Mouse (Mus musculus): ENCODE data around the gene Orm2. TPM values are rescaled to one million over a fixed set of nuclear protein-coding genes. Genes with fewer than 3 reads are reported as not detected.

Orm2 gene
- total and polyA plus RNA-seq, 2 experiments, result 55.0 to 66.8 TPM

- DNase-seq (ENCODE audit: extremely low read depth, low read depth, low spot score), result no peak
- no peak overlapping the region for H3K27ac ChIP-seq (replicated peaks; ENCODE audit: insufficient read depth, low read depth, low read length)
- no peaks in the 10 kb centered on the region for H3K36me3 ChIP-seq (ENCODE audit: control insufficient read depth, insufficient read depth, low read length)
- WGBS, result 12% methylated on average over 8 of the region's 8 CpGs
- H3K4me3 ChIP-seq (ENCODE audit: insufficient read depth, low read depth, low read length), result no peak overlapping the region
- no peaks in the 10 kb centered on the region for H3K27me3 ChIP-seq (ENCODE audit: control insufficient read depth, insufficient read depth, low read length)
- no peaks in the 10 kb centered on the region for H3K4me1 ChIP-seq (ENCODE audit: control insufficient read depth, insufficient read depth, low read length)
- no peak overlapping the region for H3K9ac ChIP-seq (ENCODE audit: low read depth, low read length)
- no peaks in the 10 kb centered on the region for H3K79me2 ChIP-seq (ENCODE audit: control insufficient read depth, insufficient read depth, low read length)
- TF ChIP-seq POLR2A (IDR thresholded peaks at IDR 0.05; ENCODE audit: extremely low read depth, insufficient read depth, low read length), result no peak
- TF ChIP-seq CTCF (IDR thresholded peaks at IDR 0.05; ENCODE audit: low read depth, low read length), result peak; percentile 71
Observed at GRCm38 (mm10) chr4:63408649-63409048, 46.4 kb downstream of the Orm2 start.

GRCm38 (mm10) chr4:63409317-63409907, 47.2 kb downstream of the Orm2 start:
- no peaks in the 10 kb centered on the region for H3K79me2 ChIP-seq (ENCODE audit: control insufficient read depth, insufficient read depth, low read length)
- WGBS, result 5% methylated on average over 18 of the region's 18 CpGs
- TF ChIP-seq CTCF (IDR thresholded peaks at IDR 0.05; ENCODE audit: low read depth, low read length) (no peak), POLR2A (IDR thresholded peaks at IDR 0.05; ENCODE audit: extremely low read depth, insufficient read depth, low read length) (no peak)
- no peaks in the 10 kb centered on the region for H3K27me3 ChIP-seq (ENCODE audit: control insufficient read depth, insufficient read depth, low read length)
- peak overlapping the region; percentile 57 for H3K4me3 ChIP-seq (ENCODE audit: insufficient read depth, low read depth, low read length)
- no peak overlapping the region for H3K27ac ChIP-seq (replicated peaks; ENCODE audit: insufficient read depth, low read depth, low read length)
- no peak for DNase-seq (ENCODE audit: extremely low read depth, low read depth, low spot score)
- no peak overlapping the region for H3K9ac ChIP-seq (ENCODE audit: low read depth, low read length)
- no peaks in the 10 kb centered on the region for H3K4me1 ChIP-seq (ENCODE audit: control insufficient read depth, insufficient read depth, low read length)
- H3K36me3 ChIP-seq (ENCODE audit: control insufficient read depth, insufficient read depth, low read length), result no peaks in the 10 kb centered on the region

GRCm38 (mm10) chr4:63409908-63410582, 47.8 kb downstream of the Orm2 start:
- no peaks in the 10 kb centered on the region for H3K4me1 ChIP-seq (ENCODE audit: control insufficient read depth, insufficient read depth, low read length)
- DNase-seq (ENCODE audit: extremely low read depth, low read depth, low spot score), result no peak
- 2% methylated on average over 39 of the region's 39 CpGs for WGBS
- peak overlapping the region; percentile 18 for H3K9ac ChIP-seq (ENCODE audit: low read depth, low read length)
- peak overlapping the region; percentile 68 for H3K4me3 ChIP-seq (ENCODE audit: insufficient read depth, low read depth, low read length)
- TF ChIP-seq CTCF (IDR thresholded peaks at IDR 0.05; ENCODE audit: low read depth, low read length) (no peak), POLR2A (IDR thresholded peaks at IDR 0.05; ENCODE audit: extremely low read depth, insufficient read depth, low read length) (no peak)
- no peaks in the 10 kb centered on the region for H3K79me2 ChIP-seq (ENCODE audit: control insufficient read depth, insufficient read depth, low read length)
- H3K27me3 ChIP-seq (ENCODE audit: control insufficient read depth, insufficient read depth, low read length), result no peaks in the 10 kb centered on the region
- no peaks in the 10 kb centered on the region for H3K36me3 ChIP-seq (ENCODE audit: control insufficient read depth, insufficient read depth, low read length)
- H3K27ac ChIP-seq (replicated peaks; ENCODE audit: insufficient read depth, low read depth, low read length), result no peak overlapping the region

GRCm38 (mm10) chr4:63410583-63410934, 48.3 kb downstream of the Orm2 start:
- TF ChIP-seq POLR2A (IDR thresholded peaks at IDR 0.05; ENCODE audit: extremely low read depth, insufficient read depth, low read length), result no peak
- Histone ChIP-seq H3K27ac (replicated peaks; ENCODE audit: insufficient read depth, low read depth, low read length) (no peak overlapping the region), H3K27me3 (ENCODE audit: control insufficient read depth, insufficient read depth, low read length) (no peaks in the 10 kb centered on the region), H3K36me3 (ENCODE audit: control insufficient read depth, insufficient read depth, low read length) (no peaks in the 10 kb centered on the region), H3K9ac (ENCODE audit: low read depth, low read length) (peak overlapping the region; percentile 18; the same call in 1 of the 2 replicates), H3K4me1 (ENCODE audit: control insufficient read depth, insufficient read depth, low read length) (no peaks in the 10 kb centered on the region), H3K79me2 (ENCODE audit: control insufficient read depth, insufficient read depth, low read length) (no peaks in the 10 kb centered on the region), H3K4me3 (ENCODE audit: insufficient read depth, low read depth, low read length) (peak overlapping the region; percentile 68)
- peak; percentile 56 for DNase-seq (ENCODE audit: extremely low read depth, low read depth, low spot score)
- 2% methylated on average over 19 of the region's 19 CpGs for WGBS

- no peak for DNase-seq (ENCODE audit: extremely low read depth, low read depth, low spot score)
- H3K79me2 ChIP-seq (ENCODE audit: control insufficient read depth, insufficient read depth, low read length), result no peaks in the 10 kb centered on the region
- H3K9ac ChIP-seq (ENCODE audit: low read depth, low read length), result no peak overlapping the region
- no peak overlapping the region for H3K4me3 ChIP-seq (ENCODE audit: insufficient read depth, low read depth, low read length)
- TF ChIP-seq CTCF (IDR thresholded peaks at IDR 0.05; ENCODE audit: low read depth, low read length) (no peak), POLR2A (IDR thresholded peaks at IDR 0.05; ENCODE audit: extremely low read depth, insufficient read depth, low read length) (no peak)
- no peak overlapping the region for H3K27ac ChIP-seq (replicated peaks; ENCODE audit: insufficient read depth, low read depth, low read length)
- H3K27me3 ChIP-seq (ENCODE audit: control insufficient read depth, insufficient read depth, low read length), result no peaks in the 10 kb centered on the region
- no peaks in the 10 kb centered on the region for H3K36me3 ChIP-seq (ENCODE audit: control insufficient read depth, insufficient read depth, low read length)
- 73% methylated on average over 5 of the region's 5 CpGs for WGBS
- no peaks in the 10 kb centered on the region for H3K4me1 ChIP-seq (ENCODE audit: control insufficient read depth, insufficient read depth, low read length)
Observed at GRCm38 (mm10) chr4:63411222-63411621, 49.0 kb downstream of the Orm2 start.

GRCm38 (mm10) chr4:63414951-63415350, 52.7 kb downstream of the Orm2 start:
- 65% methylated on average over 5 of the region's 5 CpGs for WGBS
- TF ChIP-seq CTCF (IDR thresholded peaks at IDR 0.05; ENCODE audit: low read depth, low read length), result no peak
- no peak for TF ChIP-seq POLR2A (IDR thresholded peaks at IDR 0.05; ENCODE audit: extremely low read depth, insufficient read depth, low read length)
- Histone ChIP-seq H3K4me1 (ENCODE audit: control insufficient read depth, insufficient read depth, low read length) (no peaks in the 10 kb centered on the region), H3K27me3 (ENCODE audit: control insufficient read depth, insufficient read depth, low read length) (no peaks in the 10 kb centered on the region), H3K4me3 (ENCODE audit: insufficient read depth, low read depth, low read length) (no peak overlapping the region), H3K79me2 (ENCODE audit: control insufficient read depth, insufficient read depth, low read length) (no peaks in the 10 kb centered on the region), H3K36me3 (ENCODE audit: control insufficient read depth, insufficient read depth, low read length) (no peaks in the 10 kb centered on the region), H3K27ac (replicated peaks; ENCODE audit: insufficient read depth, low read depth, low read length) (no peak overlapping the region), H3K9ac (ENCODE audit: low read depth, low read length) (no peak overlapping the region)
- no peak for DNase-seq (ENCODE audit: extremely low read depth, low read depth, low spot score)

Other genes starting within 250 kb of the Orm2 start
- gene Ambp, start 207.7 kb upstream of the Orm2 start, total RNA-seq (2014; rRNA removed), result 3,181 and 3,254 TPM in 2 replicates
- 2,073 and 2,202 TPM in 2 replicates for gene Ambp, start 207.7 kb upstream of the Orm2 start, polyA plus RNA-seq (2012; rRNA removed)
- 0.27 and 0.28 TPM in 2 replicates for gene Kif12, start 190.3 kb upstream of the Orm2 start, total RNA-seq (2014; rRNA removed)
- gene Kif12, start 190.3 kb upstream of the Orm2 start, polyA plus RNA-seq (2012; rRNA removed), result 0.39 and 0.64 TPM in 2 replicates
- 1.7 and 2.2 TPM in 2 replicates for gene Col27a1, start 148.4 kb upstream of the Orm2 start, total RNA-seq (2014; rRNA removed)
- 4.1 and 5.4 TPM in 2 replicates for gene Col27a1, start 148.4 kb upstream of the Orm2 start, polyA plus RNA-seq (2012; rRNA removed)
- 1,235 and 2,595 TPM in 2 replicates for gene Orm1, start 17.9 kb upstream of the Orm2 start, total RNA-seq (2014; rRNA removed)
- 676 and 691 TPM in 2 replicates for gene Orm1, start 17.9 kb upstream of the Orm2 start, polyA plus RNA-seq (2012; rRNA removed)
- 1.1 and 14.1 TPM in 2 replicates for gene Orm3, start 6.3 kb upstream of the Orm2 start, total RNA-seq (2014; rRNA removed)
- gene Orm3, start 6.3 kb upstream of the Orm2 start, polyA plus RNA-seq (2012; rRNA removed), result 7.3 and 11.4 TPM in 2 replicates
- 1.0 and 1.4 TPM in 2 replicates for gene Akna, start 40.9 kb downstream of the Orm2 start, total RNA-seq (2014; rRNA removed)
- 1.1 and 1.6 TPM in 2 replicates for gene Akna, start 40.9 kb downstream of the Orm2 start, polyA plus RNA-seq (2012; rRNA removed)
- gene Whrn, start 133.5 kb downstream of the Orm2 start, total RNA-seq (2014; rRNA removed), result 0.20 and 0.37 TPM in 2 replicates
- 0.87 and 0.89 TPM in 2 replicates for gene Whrn, start 133.5 kb downstream of the Orm2 start, polyA plus RNA-seq (2012; rRNA removed)
- 79.7 and 82.6 TPM in 2 replicates for gene Atp6v1g1, start 182.3 kb downstream of the Orm2 start, total RNA-seq (2014; rRNA removed)
- gene Atp6v1g1, start 182.3 kb downstream of the Orm2 start, polyA plus RNA-seq (2012; rRNA removed), result 31.6 and 33.4 TPM in 2 replicates
- gene Tmem268, start 196.3 kb downstream of the Orm2 start, total RNA-seq (2014; rRNA removed), result 2.9 and 4.4 TPM in 2 replicates
- gene Tmem268, start 196.3 kb downstream of the Orm2 start, polyA plus RNA-seq (2012; rRNA removed), result 4.0 and 4.7 TPM in 2 replicates
- not detected in 2 replicates for gene Gm11213, start 242.8 kb downstream of the Orm2 start, total RNA-seq (2014; rRNA removed)
- not detected in 2 replicates for gene Gm11213, start 242.8 kb downstream of the Orm2 start, polyA plus RNA-seq (2012; rRNA removed)

All from liver, adult 2 months (tissue).